Mouse (Mus musculus) monocyte, adult 59 days (primary cell): ENCODE data around the gene Uchl4. TPM values are rescaled to one million over a fixed set of nuclear protein-coding genes. Genes with fewer than 3 reads are reported as not detected.

Experiments
- total RNA-seq, 2 experiments: library from RNA; stranded (reverse); gene quantifications; one replicate each; pipeline ENCODE4 v1.2.4; 2023

The Uchl4 gene
- 1 to 10 TPM in 1 of 2 experiments, under 1 TPM in 1; 0.85 to 1.1 TPM for total RNA-seq

GRCm38 (mm10) chr9:64234768-64235435, at the start of gene Uchl4:
Uchl4 (plus strand) TSS chr9:64235201.

GRCm38 (mm10) chr9:64253021-64253904, 18.3 kb downstream of the Uchl4 start, which contains the start of gene Map2k1:
Map2k1 (minus strand) TSS chr9:64253631.

GRCm38 (mm10) chr9:64281105-64281780, 46.2 kb downstream of the Uchl4 start, which contains the start of gene Tipin:
Tipin (plus strand) TSS chr9:64281581.

Other genes starting within 250 kb of the Uchl4 start
- gene Smad6, start 213.1 kb upstream of the Uchl4 start, total RNA-seq = 1 to 10 TPM; 4.2 to 4.6 TPM
- gene Lctl, start 118.1 kb upstream of the Uchl4 start, total RNA-seq = not detected
- 1 to 10 TPM; 1.0 to 2.8 TPM for gene Zwilch, start 62.1 kb upstream of the Uchl4 start, total RNA-seq
- gene Rpl4, start 61.8 kb upstream of the Uchl4 start, total RNA-seq = 1,000 to 10,000 TPM; 1,059 to 1,121 TPM
- 10 to 100 TPM; 30.2 to 33.2 TPM for gene Snapc5, start 55.9 kb upstream of the Uchl4 start, total RNA-seq
- 100 to 1,000 TPM; 128 to 144 TPM for gene Map2k1, start 18.4 kb downstream of the Uchl4 start, total RNA-seq
- 1 to 10 TPM; 7.6 to 9.4 TPM for gene Tipin, start 46.4 kb downstream of the Uchl4 start, total RNA-seq
- gene Dis3l, start 106.1 kb downstream of the Uchl4 start, total RNA-seq = 10 to 100 TPM; 19.8 to 21.5 TPM
- gene Megf11, start 150.4 kb downstream of the Uchl4 start, total RNA-seq = not detected